Mouse (Mus musculus): Measurements from ENCODE around the gene Shank3. TPM values are rescaled to one million over a fixed set of nuclear protein-coding genes. Genes with fewer than 3 reads are reported as not detected.

Shank3 gene
- polyA plus RNA-seq, 1 experiment: 8.2 TPM

DNA sequence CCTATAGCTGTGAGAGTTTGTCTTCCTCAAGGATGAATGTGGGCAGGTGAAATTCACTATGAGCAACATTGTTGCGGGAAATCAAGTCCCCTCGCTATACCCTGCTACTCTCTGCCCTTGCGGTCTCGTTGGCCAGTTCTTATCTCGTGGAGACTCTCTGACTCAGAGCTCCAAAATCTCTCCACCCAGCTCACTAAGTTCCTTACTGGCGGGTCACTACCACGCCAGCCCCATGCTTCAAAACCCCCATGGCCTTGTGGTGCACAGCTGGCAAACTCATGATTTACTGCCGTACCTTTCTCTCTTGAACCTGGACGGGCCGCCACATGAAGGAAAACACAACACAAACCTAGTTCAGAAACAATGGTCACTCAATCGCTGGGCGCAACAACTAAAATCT lies 11.2 kb upstream of the Shank3 start:
- no peaks in the 10 kb centered on the region for H3K36me3 ChIP-seq (ENCODE audit: control insufficient read depth, insufficient read depth, low read length)
- DNase-seq: no peak
- 88% methylated on average over 12 of the region's 12 CpGs for WGBS
- no peaks in the 10 kb centered on the region for H3K27me3 ChIP-seq (ENCODE audit: control insufficient read depth, insufficient read depth, low read length)
- TF ChIP-seq CTCF (IDR thresholded peaks at IDR 0.05; ENCODE audit: borderline replicate concordance, control insufficient read depth, extremely low read depth, insufficient read depth, low read length, poor library complexity) (no peak), POLR2A (IDR thresholded peaks at IDR 0.05; ENCODE audit: control insufficient read depth, extremely low read depth, insufficient read depth, low read length, poor library complexity) (no peak)
- no peaks in the 10 kb centered on the region for H3K4me1 ChIP-seq (replicated peaks; ENCODE audit: control insufficient read depth, insufficient read depth, low read length)
- no peak overlapping the region for H3K27ac ChIP-seq (ENCODE audit: control insufficient read depth, insufficient read depth, low read length)
- H3K4me3 ChIP-seq (ENCODE audit: control insufficient read depth, insufficient read depth, low read length): no peak overlapping the region

DNA sequence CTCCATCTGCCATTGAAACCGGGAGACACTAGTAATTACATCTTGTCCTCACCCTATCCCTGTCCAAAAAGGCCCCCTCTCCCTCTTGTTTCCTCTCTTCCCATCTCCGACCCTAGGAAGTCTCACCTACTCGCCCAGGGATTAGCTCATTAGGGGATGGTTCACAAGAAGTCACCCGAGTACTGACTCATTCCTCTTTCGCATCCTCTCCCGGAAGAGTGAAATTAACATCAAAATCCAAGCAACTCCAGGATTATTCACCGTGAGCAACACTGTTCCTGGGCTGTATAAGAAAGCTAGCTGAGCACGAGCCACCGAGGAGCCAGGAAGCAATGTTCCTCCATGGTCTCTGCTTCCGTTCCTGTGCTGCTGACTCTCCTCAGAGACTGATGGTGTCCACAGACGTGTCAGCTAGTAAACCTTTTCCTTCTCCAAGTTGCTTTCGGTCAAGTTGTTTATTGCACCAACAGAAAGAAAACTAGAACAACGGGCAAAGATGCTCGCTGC lies 10.8 kb upstream of the Shank3 start:
- Histone ChIP-seq H3K27me3 (ENCODE audit: control insufficient read depth, insufficient read depth, low read length) (no peaks in the 10 kb centered on the region), H3K27ac (ENCODE audit: control insufficient read depth, insufficient read depth, low read length) (no peak overlapping the region), H3K4me1 (replicated peaks; ENCODE audit: control insufficient read depth, insufficient read depth, low read length) (no peaks in the 10 kb centered on the region), H3K36me3 (ENCODE audit: control insufficient read depth, insufficient read depth, low read length) (no peaks in the 10 kb centered on the region), H3K4me3 (ENCODE audit: control insufficient read depth, insufficient read depth, low read length) (no peak overlapping the region)
- TF ChIP-seq CTCF (IDR thresholded peaks at IDR 0.05; ENCODE audit: borderline replicate concordance, control insufficient read depth, extremely low read depth, insufficient read depth, low read length, poor library complexity) (no peak), POLR2A (IDR thresholded peaks at IDR 0.05; ENCODE audit: control insufficient read depth, extremely low read depth, insufficient read depth, low read length, poor library complexity) (no peak)
- DNase-seq: no peak
- 76% methylated on average over 14 of the region's 14 CpGs for WGBS

DNA sequence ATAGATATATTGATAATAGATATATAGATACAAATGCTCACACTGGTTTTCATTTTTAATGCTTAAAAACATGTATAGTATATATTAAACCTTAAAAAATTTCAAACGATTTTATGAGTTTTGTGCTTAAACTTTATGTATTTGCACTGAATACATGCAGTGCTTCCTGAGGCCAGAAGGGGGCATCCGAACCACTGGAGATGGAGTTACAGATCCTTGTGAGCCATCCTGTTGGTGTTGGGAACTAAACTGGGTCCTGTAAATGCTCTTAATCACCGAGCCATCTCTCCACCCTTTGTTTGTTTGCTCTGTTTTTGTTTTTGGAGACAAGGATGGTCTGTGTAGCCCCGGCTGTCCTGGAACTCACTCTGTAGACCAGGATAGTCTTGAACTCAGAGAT lies 4.5 kb upstream of the Shank3 start:
- DNase-seq: no peak
- no peak overlapping the region for H3K27ac ChIP-seq (ENCODE audit: control insufficient read depth, insufficient read depth, low read length)
- H3K4me1 ChIP-seq (replicated peaks; ENCODE audit: control insufficient read depth, insufficient read depth, low read length): peaks cover 10% of the 10 kb centered on the region
- no peaks in the 10 kb centered on the region for H3K36me3 ChIP-seq (ENCODE audit: control insufficient read depth, insufficient read depth, low read length)
- H3K27me3 ChIP-seq (ENCODE audit: control insufficient read depth, insufficient read depth, low read length): peaks cover 6% of the 10 kb centered on the region
- no peak overlapping the region for H3K4me3 ChIP-seq (ENCODE audit: control insufficient read depth, insufficient read depth, low read length)
- TF ChIP-seq CTCF (IDR thresholded peaks at IDR 0.05; ENCODE audit: borderline replicate concordance, control insufficient read depth, extremely low read depth, insufficient read depth, low read length, poor library complexity) (no peak), POLR2A (IDR thresholded peaks at IDR 0.05; ENCODE audit: control insufficient read depth, extremely low read depth, insufficient read depth, low read length, poor library complexity) (no peak)
- WGBS: 81% methylated on average over 4 of the region's 4 CpGs

DNA sequence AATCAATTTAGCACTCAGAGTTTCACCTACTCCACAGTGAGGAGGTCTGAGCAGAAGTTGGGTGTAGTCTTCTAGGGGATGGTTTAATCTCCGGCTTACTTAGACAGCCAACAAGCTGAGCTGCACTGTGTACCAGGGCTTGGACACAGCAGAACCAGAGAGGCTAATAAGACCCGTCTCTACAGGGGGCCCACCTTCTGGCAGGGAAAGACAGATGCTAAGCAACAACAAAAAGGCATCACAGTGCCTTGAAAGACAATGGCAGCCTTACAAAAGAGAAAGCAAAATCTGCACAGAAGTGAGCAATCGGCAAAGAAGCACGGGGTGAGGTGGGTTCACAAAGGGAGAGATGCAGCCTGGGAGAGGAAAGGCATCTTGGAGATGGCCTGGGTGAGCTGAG lies 3.3 kb upstream of the Shank3 start:
- no peak overlapping the region for H3K4me3 ChIP-seq (ENCODE audit: control insufficient read depth, insufficient read depth, low read length)
- DNase-seq: no peak
- 81% methylated on average over 4 of the region's 4 CpGs for WGBS
- TF ChIP-seq POLR2A (IDR thresholded peaks at IDR 0.05; ENCODE audit: control insufficient read depth, extremely low read depth, insufficient read depth, low read length, poor library complexity): no peak
- TF ChIP-seq CTCF (IDR thresholded peaks at IDR 0.05; ENCODE audit: borderline replicate concordance, control insufficient read depth, extremely low read depth, insufficient read depth, low read length, poor library complexity): no peak
- H3K36me3 ChIP-seq (ENCODE audit: control insufficient read depth, insufficient read depth, low read length): no peaks in the 10 kb centered on the region
- H3K27me3 ChIP-seq (ENCODE audit: control insufficient read depth, insufficient read depth, low read length): peaks cover 6% of the 10 kb centered on the region
- no peak overlapping the region for H3K27ac ChIP-seq (ENCODE audit: control insufficient read depth, insufficient read depth, low read length)
- peaks cover 12% of the 10 kb centered on the region for H3K4me1 ChIP-seq (replicated peaks; ENCODE audit: control insufficient read depth, insufficient read depth, low read length)

DNA sequence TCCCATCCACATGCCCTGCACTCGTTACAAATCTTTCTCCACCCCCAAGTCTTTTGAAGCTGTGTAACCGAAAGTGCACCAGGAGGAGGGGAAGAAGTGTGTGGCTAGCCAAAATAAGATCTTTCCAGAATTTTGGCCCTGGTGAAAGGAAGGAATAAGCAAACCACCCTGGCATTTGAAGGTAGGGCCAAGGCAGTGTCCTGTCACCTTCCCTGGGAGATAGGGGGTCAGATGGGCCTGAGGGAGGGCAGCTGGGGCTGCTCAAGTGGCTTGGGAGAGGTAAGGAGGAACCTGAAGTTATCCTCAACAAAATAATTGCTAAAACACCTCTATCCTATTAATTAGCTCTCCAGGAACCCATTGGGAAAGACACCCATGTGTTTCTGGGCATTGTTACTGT lies 2.6 kb upstream of the Shank3 start:
- H3K36me3 ChIP-seq (ENCODE audit: control insufficient read depth, insufficient read depth, low read length): no peaks in the 10 kb centered on the region
- no peak for DNase-seq
- TF ChIP-seq POLR2A (IDR thresholded peaks at IDR 0.05; ENCODE audit: control insufficient read depth, extremely low read depth, insufficient read depth, low read length, poor library complexity) (no peak), CTCF (IDR thresholded peaks at IDR 0.05; ENCODE audit: borderline replicate concordance, control insufficient read depth, extremely low read depth, insufficient read depth, low read length, poor library complexity) (no peak)
- peaks cover 6% of the 10 kb centered on the region for H3K27me3 ChIP-seq (ENCODE audit: control insufficient read depth, insufficient read depth, low read length)
- no peak overlapping the region for H3K4me3 ChIP-seq (ENCODE audit: control insufficient read depth, insufficient read depth, low read length)
- 52% methylated on average over 2 of the region's 2 CpGs for WGBS
- no peak overlapping the region for H3K27ac ChIP-seq (ENCODE audit: control insufficient read depth, insufficient read depth, low read length)
- H3K4me1 ChIP-seq (replicated peaks; ENCODE audit: control insufficient read depth, insufficient read depth, low read length): peaks cover 12% of the 10 kb centered on the region

DNA sequence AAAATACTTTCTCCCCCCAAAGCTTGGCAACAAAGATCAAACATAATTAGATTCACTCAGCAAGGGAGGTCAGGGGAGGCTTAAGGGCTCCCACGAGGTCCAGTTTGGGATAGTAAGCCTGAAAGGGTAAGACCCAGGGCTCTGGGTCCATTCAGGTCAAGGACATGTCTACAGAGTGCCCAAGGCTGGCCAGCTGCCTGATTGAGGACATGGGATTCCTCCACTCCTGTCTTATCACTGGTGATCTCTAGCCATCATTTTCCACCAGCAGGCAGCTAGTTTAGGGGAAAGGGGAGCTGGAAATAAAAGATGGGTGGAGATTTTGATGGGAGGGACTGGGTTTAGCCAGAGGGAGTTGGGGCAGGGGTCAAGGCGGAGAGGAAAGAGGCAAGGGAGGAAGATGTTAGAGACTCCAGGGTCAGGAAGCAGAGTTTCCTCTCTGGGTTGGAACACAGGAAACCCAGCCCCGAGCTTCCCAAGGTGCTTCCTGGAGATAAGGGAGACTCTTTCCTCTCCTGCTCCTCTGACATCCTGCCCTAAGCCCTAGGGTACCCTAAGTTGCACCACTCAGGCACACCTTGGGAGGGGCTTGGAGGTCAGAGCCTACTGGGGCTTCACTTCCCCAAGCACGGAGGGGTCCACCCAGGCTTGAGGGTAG lies 1.9 kb upstream of the Shank3 start:
- DNase-seq: no peak
- peaks cover 12% of the 10 kb centered on the region for H3K4me1 ChIP-seq (replicated peaks; ENCODE audit: control insufficient read depth, insufficient read depth, low read length)
- no peak overlapping the region for H3K27ac ChIP-seq (ENCODE audit: control insufficient read depth, insufficient read depth, low read length)
- H3K27me3 ChIP-seq (ENCODE audit: control insufficient read depth, insufficient read depth, low read length): peaks cover 6% of the 10 kb centered on the region
- no peak for TF ChIP-seq CTCF (IDR thresholded peaks at IDR 0.05; ENCODE audit: borderline replicate concordance, control insufficient read depth, extremely low read depth, insufficient read depth, low read length, poor library complexity)
- no peak for TF ChIP-seq POLR2A (IDR thresholded peaks at IDR 0.05; ENCODE audit: control insufficient read depth, extremely low read depth, insufficient read depth, low read length, poor library complexity)
- 21% methylated on average over 4 of the region's 4 CpGs for WGBS
- no peaks in the 10 kb centered on the region for H3K36me3 ChIP-seq (ENCODE audit: control insufficient read depth, insufficient read depth, low read length)
- no peak overlapping the region for H3K4me3 ChIP-seq (ENCODE audit: control insufficient read depth, insufficient read depth, low read length)
